Mouse (Mus musculus) myocyte (in vitro differentiated cells): ENCODE measurements around the gene Ube2l6. TPM values are rescaled to one million over a fixed set of nuclear protein-coding genes. Genes with fewer than 3 reads are reported as not detected.

Source experiments
- H3K27me3 ChIP-seq: one replicate; pipeline ENCODE4 v1.6.1; 2011; ENCODE audit not compliant: control insufficient read depth, insufficient read depth, insufficient read length
- H3K36me3 ChIP-seq: one replicate; pipeline ENCODE4 v1.6.1; 2011; ENCODE audit not compliant: control insufficient read depth, insufficient read depth
- H3K4me2 ChIP-seq: one replicate; pipeline ENCODE4 v1.6.1; 2011; ENCODE audit warnings: low read depth, control low read depth
- H3K4me3 ChIP-seq: one replicate; pipeline ENCODE4 v1.5.1; 2011; ENCODE audit warnings: mild to moderate bottlenecking, control low read depth, moderate library complexity
- H3K79me2 ChIP-seq: one replicate; pipeline ENCODE4 v1.6.1; 2011; ENCODE audit not compliant: control insufficient read depth, insufficient read depth
- H3ac ChIP-seq: one replicate; pipeline ENCODE4 v1.6.1; 2011; ENCODE audit not compliant: control insufficient read depth, insufficient read length
- CEBPB ChIP-seq: IDR thresholded peaks from 2 replicates; pipeline ENCODE4 v1.6.1; 2011; ENCODE audit warnings: mild to moderate bottlenecking, moderate library complexity; ENCODE audit not compliant: poor library complexity, insufficient read depth, severe bottlenecking
- E2F4 ChIP-seq: IDR thresholded peaks from one replicate; pipeline ENCODE4 v1.6.1; 2011; ENCODE audit warnings: mild to moderate bottlenecking, control low read depth, moderate library complexity; ENCODE audit not compliant: insufficient read depth
- MAX ChIP-seq: IDR thresholded peaks from one replicate; pipeline ENCODE4 v1.6.1; 2011; ENCODE audit warnings: low read depth, mild to moderate bottlenecking, control low read depth
- MYOD1 ChIP-seq, 3 experiments: IDR thresholded peaks; one replicate each; pipeline ENCODE4 v1.6.1; 2011; ENCODE audit warnings: control low read depth in 2 of 3, low read depth in 2 of 3, mild to moderate bottlenecking in 2 of 3, moderate library complexity in 1 of 3; ENCODE audit not compliant: insufficient read length in 2 of 3, control insufficient read depth in 1 of 3
- MYOG ChIP-seq, 3 experiments: IDR thresholded peaks; one replicate each; pipeline ENCODE4 v1.6.1; 2011; ENCODE audit warnings: control low read depth in 2 of 3, low read depth in 2 of 3, mild to moderate bottlenecking in 2 of 3; ENCODE audit not compliant: insufficient read length in 2 of 3, control insufficient read depth in 1 of 3, insufficient read depth in 1 of 3
- POLR2A ChIP-seq: IDR thresholded peaks from one replicate; pipeline ENCODE4 v1.6.1; 2011; ENCODE audit warnings: low read depth, mild to moderate bottlenecking, control low read depth, moderate library complexity; ENCODE audit not compliant: insufficient read length
- POLR2AphosphoS2 ChIP-seq: IDR thresholded peaks from one replicate; pipeline ENCODE4 v1.6.1; 2011; ENCODE audit warnings: low read depth, control low read depth; ENCODE audit not compliant: insufficient read length
- REST ChIP-seq: IDR thresholded peaks from one replicate; pipeline ENCODE4 v1.6.1; 2011; ENCODE audit warnings: mild to moderate bottlenecking, control low read depth, moderate library complexity; ENCODE audit not compliant: insufficient read depth, insufficient read length
- SRF ChIP-seq: IDR thresholded peaks from one replicate; pipeline ENCODE4 v1.6.1; 2011; ENCODE audit warnings: low read depth; ENCODE audit not compliant: control insufficient read depth, insufficient read length
- TCF12 ChIP-seq: IDR thresholded peaks from one replicate; pipeline ENCODE4 v1.6.1; 2011; ENCODE audit warnings: mild to moderate bottlenecking, control low read depth; ENCODE audit not compliant: poor library complexity, insufficient read depth, severe bottlenecking
- TCF3 ChIP-seq: IDR thresholded peaks from one replicate; pipeline ENCODE4 v1.6.1; 2011; ENCODE audit warnings: low read depth, control low read depth; ENCODE audit not compliant: insufficient read length
- USF1 ChIP-seq: IDR thresholded peaks from one replicate; pipeline ENCODE4 v1.6.1; 2011; ENCODE audit warnings: low read depth, mild to moderate bottlenecking, control low read depth, moderate library complexity
- polyA plus RNA-seq: library from polyadenylated mRNA; unstranded; fragments of >200 nt; fragmentation: generic; extraction: Trizol; gene quantifications from one replicate; pipeline ENCODE4 v1.2.1, GENCODE M21; 2012; ENCODE audit warnings: missing spikeins

Ube2l6 gene
- polyA plus RNA-seq, 1 experiment, result 16.2 TPM

- Histone ChIP-seq H3K36me3 (no peaks in the 10 kb centered on the region), H3K4me3 (no peak overlapping the region), H3ac (no peak overlapping the region), H3K79me2 (no peaks in the 10 kb centered on the region), H3K27me3 (no peaks in the 10 kb centered on the region), H3K4me2 (peak overlapping the region; percentile 68)
- TF ChIP-seq MAX, result no peak
- TF ChIP-seq REST, result no peak
- TF ChIP-seq SRF, result no peak
- TF ChIP-seq MYOD1 (IDR thresholded peaks at IDR 0.05; ENCODE audit: control insufficient read depth in 1 of 3, insufficient read length in 2 of 3, low read depth in 2 of 3), result no peak
- TF ChIP-seq POLR2A, result no peak
- no peak for TF ChIP-seq E2F4
- no peak for TF ChIP-seq POLR2AphosphoS2
- TF ChIP-seq TCF12, result no peak
- no peak for TF ChIP-seq CEBPB
- no peak for TF ChIP-seq MYOG (IDR thresholded peaks at IDR 0.05; ENCODE audit: control insufficient read depth in 1 of 3, insufficient read depth in 1 of 3, insufficient read length in 2 of 3, low read depth in 2 of 3)
Measured at GRCm38 (mm10) chr2:84819861-84820260, 21.2 kb downstream of the Ube2l6 start.

GRCm38 (mm10) chr2:84822552-84822951 lies 23.9 kb downstream of the Ube2l6 start, which contains the start of gene Smtnl1:
TSS of gene Smtnl1 (minus strand) at chr2:84822652.
- no peaks in the 10 kb centered on the region for H3K27me3 ChIP-seq
- H3K79me2 ChIP-seq, result peaks cover 7% of the 10 kb centered on the region
- TF ChIP-seq CEBPB (no peak), MYOD1 (IDR thresholded peaks at IDR 0.05; ENCODE audit: control insufficient read depth in 1 of 3, insufficient read length in 2 of 3, low read depth in 2 of 3) (no peak), E2F4 (no peak), MYOG (IDR thresholded peaks at IDR 0.05; ENCODE audit: control insufficient read depth in 1 of 3, insufficient read depth in 1 of 3, insufficient read length in 2 of 3, low read depth in 2 of 3) (no peak), POLR2A (no peak), TCF12 (no peak), SRF (no peak), REST (no peak), TCF3 (no peak), MAX (no peak), POLR2AphosphoS2 (no peak), USF1 (no peak)
- H3ac ChIP-seq, result no peak within 1 kb of the TSS
- H3K4me3 ChIP-seq, result no peak within 1 kb of the TSS
- no peaks in the 10 kb centered on the region for H3K36me3 ChIP-seq
- no peak within 1 kb of the TSS for H3K4me2 ChIP-seq

- Histone ChIP-seq H3ac (no peak overlapping the region), H3K79me2 (peaks cover 14% of the 10 kb centered on the region), H3K4me2 (no peak overlapping the region), H3K27me3 (no peaks in the 10 kb centered on the region), H3K36me3 (no peaks in the 10 kb centered on the region), H3K4me3 (no peak overlapping the region)
- no peak for TF ChIP-seq POLR2A
- TF ChIP-seq REST, result no peak
- no peak for TF ChIP-seq E2F4
- TF ChIP-seq TCF3, result no peak
- no peak for TF ChIP-seq MAX
- TF ChIP-seq MYOD1 (IDR thresholded peaks at IDR 0.05; ENCODE audit: control insufficient read depth in 1 of 3, insufficient read length in 2 of 3, low read depth in 2 of 3), result no peak
- TF ChIP-seq USF1, result no peak
- TF ChIP-seq SRF, result no peak
- no peak for TF ChIP-seq CEBPB
- TF ChIP-seq POLR2AphosphoS2, result no peak
- no peak for TF ChIP-seq MYOG (IDR thresholded peaks at IDR 0.05; ENCODE audit: control insufficient read depth in 1 of 3, insufficient read depth in 1 of 3, insufficient read length in 2 of 3, low read depth in 2 of 3)
- no peak for TF ChIP-seq TCF12
Measured at GRCm38 (mm10) chr2:84823237-84823636, 24.6 kb downstream of the Ube2l6 start.

GRCm38 (mm10) chr2:84826488-84827282 lies 28.1 kb downstream of the Ube2l6 start, which contains the start of gene Timm10:
TSS of gene Timm10 (plus strand) at chr2:84826997.
- Histone ChIP-seq H3K36me3 (no peaks in the 10 kb centered on the region), H3ac (peak within 1 kb of the TSS; percentile 9), H3K79me2 (peaks cover 18% of the 10 kb centered on the region), H3K4me3 (peak within 1 kb of the TSS; percentile 76), H3K27me3 (no peaks in the 10 kb centered on the region), H3K4me2 (peak within 1 kb of the TSS; percentile 100)
- no peak for TF ChIP-seq E2F4
- TF ChIP-seq POLR2AphosphoS2, result no peak
- no peak for TF ChIP-seq MYOG (IDR thresholded peaks at IDR 0.05; ENCODE audit: control insufficient read depth in 1 of 3, insufficient read depth in 1 of 3, insufficient read length in 2 of 3, low read depth in 2 of 3)
- no peak for TF ChIP-seq TCF12
- no peak for TF ChIP-seq MYOD1 (IDR thresholded peaks at IDR 0.05; ENCODE audit: control insufficient read depth in 1 of 3, insufficient read length in 2 of 3, low read depth in 2 of 3)
- no peak for TF ChIP-seq TCF3
- no peak for TF ChIP-seq CEBPB
- TF ChIP-seq SRF, result no peak
- no peak for TF ChIP-seq POLR2A
- peak; percentile 93 for TF ChIP-seq MAX
- TF ChIP-seq REST, result no peak
- peak; percentile 67 for TF ChIP-seq USF1
